Mouse (Mus musculus): ENCODE results near the gene BC147527.
"Not testable (repeated sequence)": the region's sequence is repeated elsewhere in the genome, so short reads cannot be mapped to it uniquely, and the experiment has no call there.

Gene BC147527

GRCm38 (mm10) chr13:120299991-120300442, at the start of gene BC147527:
TSS of gene BC147527 (plus strand) at chr13:120300392.
- peak; percentile 64 to 77 for DNase-seq

- not testable (repeated sequence) for DNase-seq
Measured at GRCm38 (mm10) chr13:120251208-120251924, 48.8 kb upstream of the BC147527 start.

GRCm38 (mm10) chr13:120258817-120259658, 41.2 kb upstream of the BC147527 start:
- not testable (repeated sequence) for DNase-seq

GRCm38 (mm10) chr13:120259718-120260117, 40.5 kb upstream of the BC147527 start:
- DNase-seq = not testable (repeated sequence)

- not testable (repeated sequence) for DNase-seq
Measured at GRCm38 (mm10) chr13:120262870-120263269, 37.3 kb upstream of the BC147527 start, which contains the start of gene AF067061. TSS of gene AF067061 (plus strand) at chr13:120263114.

- DNase-seq = not testable (repeated sequence)
Measured at GRCm38 (mm10) chr13:120277837-120278236, 22.4 kb upstream of the BC147527 start.

GRCm38 (mm10) chr13:120278784-120279183, 21.4 kb upstream of the BC147527 start:
- no peak for DNase-seq

GRCm38 (mm10) chr13:120299324-120299894, 783 bp upstream of the BC147527 start:
- DNase-seq = no peak

GRCm38 (mm10) chr13:120300853-120301252, 661 bp downstream of the BC147527 start:
- DNase-seq = no peak

- no peak for DNase-seq
Measured at GRCm38 (mm10) chr13:120310749-120311148, 10.6 kb downstream of the BC147527 start.

GRCm38 (mm10) chr13:120313584-120313983, 13.4 kb downstream of the BC147527 start:
- DNase-seq = peak; percentile 37

- not testable (repeated sequence) for DNase-seq
Measured at GRCm38 (mm10) chr13:120316578-120316977, 16.4 kb downstream of the BC147527 start, which contains the start of gene Tcstv3. TSS of gene Tcstv3 (plus strand) at chr13:120316878.

- DNase-seq = no peak
Measured at GRCm38 (mm10) chr13:120320183-120320582, 20.0 kb downstream of the BC147527 start.

- DNase-seq = no peak
Measured at GRCm38 (mm10) chr13:120320721-120321120, 20.5 kb downstream of the BC147527 start.
